Mouse (Mus musculus) gastrocnemius, postnatal 36 days (tissue): ENCODE results near the gene Rbm15. TPM values are rescaled to one million over a fixed set of nuclear protein-coding genes. Genes with fewer than 3 reads are reported as not detected.

Source experiments
- DNase-seq, 2 experiments: peaks; one replicate each; pipeline ENCODE4 v3.0.0; 2022
- intact Hi-C: fragments of 180-260 bp; cut with DNase I; formaldehyde crosslinking; loops from one replicate; pipeline ENCODE4 v1.15.1; 2025
- long read RNA-seq, 2 experiments: library from polyadenylated mRNA; stranded (forward); transcript quantifications; one replicate each; pipeline ENCODE4 v2.0.0; 2021
- total RNA-seq, 2 experiments: library from RNA; stranded (reverse); gene quantifications; 2 replicates each; pipeline ENCODE4 v1.2.3; 2021

Rbm15 gene
- 10 to 100 TPM; 17.0 to 22.1 TPM for total RNA-seq
- long read RNA-seq, experiment 1, full-length matches to known transcripts, result 4 of 9 reads
- long read RNA-seq, experiment 1, partial matches to known transcripts, result 0 of 9 reads
- long read RNA-seq, experiment 1, other reads (novel, unspliced or antisense), result 5 of 9 reads
- long read RNA-seq, experiment 2, partial matches to known transcripts, result 0 of 3 reads
- long read RNA-seq, experiment 2, other reads (novel, unspliced or antisense), result 3 of 3 reads

DNA sequence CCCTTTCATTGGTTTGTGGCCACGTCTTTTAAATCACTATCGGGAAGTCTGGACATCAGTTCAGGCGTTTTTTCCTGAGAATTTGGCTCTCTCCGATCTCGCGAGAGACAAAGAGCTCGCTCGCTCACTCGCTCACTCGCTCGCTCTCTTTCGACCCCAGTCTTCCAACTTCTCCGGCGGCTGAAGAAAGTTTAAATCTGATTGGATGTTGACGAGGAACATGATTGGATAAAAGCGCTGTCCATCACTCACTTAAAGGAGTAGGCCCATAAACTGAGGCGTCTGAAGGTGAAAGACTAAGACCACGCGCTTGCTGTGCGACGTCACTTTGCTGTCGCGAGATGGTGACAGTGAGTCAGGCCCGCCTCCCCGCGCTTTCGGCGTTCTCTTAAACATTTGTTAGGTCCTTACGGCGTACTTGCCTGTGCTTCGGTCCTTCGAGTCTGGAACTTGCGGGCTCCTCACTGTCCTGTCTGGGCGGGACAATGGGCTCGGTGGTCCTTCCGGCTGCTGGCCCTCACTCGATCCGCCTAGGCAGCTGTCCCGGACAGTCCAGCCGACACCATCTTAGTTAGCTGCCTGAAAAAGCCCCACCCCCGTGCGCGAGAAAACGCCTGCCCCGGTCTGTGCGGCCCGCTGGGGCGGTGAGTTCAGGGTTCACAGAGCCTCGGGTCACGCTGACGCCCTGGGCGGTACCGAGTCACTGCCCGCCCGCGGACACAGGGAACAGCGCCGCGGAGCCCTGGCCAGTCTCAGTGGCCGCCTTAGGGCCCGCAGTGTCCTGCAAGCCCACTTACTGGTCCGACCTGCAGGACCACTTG is at the start of gene Rbm15:
Gene Rbm15 (minus strand): TSS at position 293 of the 821 bp plus-strand sequence.
- intact Hi-C loops, result no loop called here

DNA sequence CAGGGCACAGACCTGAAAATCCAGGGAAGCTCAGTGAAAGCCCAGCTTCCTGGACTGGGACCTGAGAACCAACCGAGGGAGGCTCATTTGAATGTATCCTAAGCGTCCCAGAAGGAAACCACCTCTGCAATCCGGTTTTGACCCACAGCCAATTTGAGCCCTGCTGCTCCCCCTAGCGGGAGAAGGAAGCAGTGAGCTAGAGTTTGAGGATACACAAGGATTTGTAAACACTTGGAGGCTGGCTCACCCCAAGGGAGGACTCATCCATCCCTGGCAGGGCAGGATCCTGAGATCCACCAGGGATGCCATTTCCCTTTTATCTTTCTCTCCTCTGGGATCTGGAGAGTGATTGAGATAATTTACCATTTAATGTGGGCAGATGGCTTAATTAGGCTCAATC is 45.9 kb upstream of the Rbm15 start:
- DNase-seq, result peak; percentile 54 to 73

More for the DNA sequence above, at the start of gene Rbm15:
- DNase-seq, result peak; percentile 94 to 96

DNA sequence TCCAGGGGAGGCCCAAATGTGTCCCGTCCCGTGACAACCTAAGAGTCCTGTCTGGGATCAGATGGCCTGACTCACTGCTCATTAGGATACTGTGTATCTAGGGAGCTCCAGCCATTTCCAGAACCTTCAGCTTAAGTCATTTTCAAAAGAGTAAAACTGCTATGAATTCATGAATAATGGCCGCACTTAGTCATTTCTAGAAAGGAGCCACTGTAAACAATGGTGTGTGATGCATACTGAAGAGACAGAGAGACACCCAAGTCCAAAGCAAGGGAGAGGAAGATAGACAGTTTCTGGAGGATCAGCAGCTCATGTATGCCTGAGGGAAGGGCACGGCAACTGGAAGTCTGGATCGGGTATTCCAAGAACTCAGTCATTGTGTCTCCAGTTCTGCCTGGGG is 45.2 kb upstream of the Rbm15 start:
- intact Hi-C loops, result loop anchor here (5.0 kb wide), 1 partner anchor 84 kb away; no protein-coding TSS in a partner anchor

More for the DNA sequence above, 45.9 kb upstream of the Rbm15 start:
- intact Hi-C loops, result loop anchor here (5.0 kb wide), 1 partner anchor 83 kb away; no protein-coding TSS in a partner anchor

DNA sequence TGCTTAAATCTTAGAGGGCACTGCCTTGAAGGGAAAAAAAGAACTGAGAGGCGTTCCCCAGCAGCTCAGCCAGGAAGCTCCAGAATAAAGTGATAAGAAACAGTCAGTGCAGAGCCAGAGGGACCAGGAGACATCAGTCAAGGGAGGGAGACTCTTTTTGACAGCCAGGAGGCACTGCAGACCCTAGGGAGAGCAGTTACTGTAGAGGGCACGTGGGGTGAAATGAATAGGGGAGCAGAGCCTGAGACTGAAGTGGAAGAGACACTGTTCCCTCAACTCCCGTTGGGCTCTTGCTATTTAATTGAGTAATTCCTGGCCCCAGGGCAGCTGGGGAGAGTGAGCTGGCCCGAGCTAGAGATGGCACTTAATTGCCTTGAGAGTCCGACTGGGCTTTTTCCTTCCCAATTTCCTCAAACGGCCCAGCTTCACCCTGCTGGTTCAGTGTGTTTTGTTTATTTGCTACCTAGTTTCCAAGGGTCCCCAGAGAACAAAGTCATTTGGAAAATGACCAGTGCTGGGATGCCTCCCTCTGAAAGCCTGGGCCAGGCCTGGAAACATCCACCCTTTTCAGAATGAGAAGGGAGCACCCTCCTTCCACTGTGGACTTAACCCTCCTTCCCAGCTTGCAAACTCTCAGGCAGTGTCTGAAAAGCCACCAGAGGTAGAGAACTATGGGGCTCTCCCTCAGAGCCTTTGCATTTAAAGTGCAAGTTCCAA is 41.6 kb upstream of the Rbm15 start:
- intact Hi-C loops, result loop anchor here (5.0 kb wide), 1 partner anchor 87 kb away; no protein-coding TSS in a partner anchor
- DNase-seq, result no peak

More for the DNA sequence above, 45.2 kb upstream of the Rbm15 start:
- no peak for DNase-seq

DNA sequence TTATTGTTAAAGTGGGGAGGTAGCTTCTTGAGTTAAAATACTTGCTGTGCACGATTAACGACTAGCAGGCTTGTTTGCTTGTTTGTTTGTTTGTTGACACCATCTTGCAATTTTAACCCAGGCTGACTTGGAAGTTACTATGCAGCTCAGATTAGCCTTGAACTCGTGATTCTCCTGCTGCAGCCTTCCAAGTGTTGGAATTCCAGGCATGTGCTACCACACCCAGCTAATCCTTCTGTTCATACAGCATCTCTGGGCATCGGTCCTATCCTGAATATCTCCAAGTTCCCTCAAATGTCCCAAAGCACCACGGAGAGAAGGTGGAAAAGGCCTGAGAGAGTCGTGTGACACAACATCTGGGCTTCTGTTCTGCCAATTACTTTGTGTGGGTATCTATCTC is 35.7 kb upstream of the Rbm15 start:
- intact Hi-C loops, result no loop called here
- no peak for DNase-seq

DNA sequence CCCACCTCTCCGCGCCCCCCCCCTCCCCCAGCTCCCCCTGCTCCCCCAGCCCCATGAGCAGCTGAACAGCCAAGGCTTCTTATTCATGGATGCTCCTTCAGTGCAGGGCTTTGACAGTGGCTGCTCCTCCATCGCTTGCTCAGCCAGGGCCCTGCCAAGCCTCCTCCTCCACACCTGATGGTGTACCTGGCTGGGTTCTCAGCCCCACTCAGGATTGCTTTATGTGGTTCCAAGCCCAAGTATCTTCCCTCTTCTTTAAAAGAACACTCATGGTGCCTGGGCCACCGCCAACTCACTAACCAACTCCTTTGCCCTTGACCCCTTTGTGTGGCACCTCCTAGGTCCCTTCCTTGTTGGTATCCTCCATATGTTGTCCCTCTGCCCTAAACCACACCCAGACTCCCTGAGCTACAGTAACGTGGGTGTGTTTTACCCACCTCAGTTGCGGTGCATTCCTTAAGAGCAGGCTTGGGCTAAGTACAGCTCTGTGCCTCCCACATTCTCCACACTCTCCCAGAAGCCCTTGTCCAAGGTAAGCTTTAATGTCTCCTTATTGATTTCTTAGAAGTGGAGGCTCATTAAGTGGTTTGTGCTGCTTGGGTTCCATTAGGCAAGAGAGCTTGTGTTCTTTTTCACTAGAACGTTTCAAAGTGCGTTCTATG is 34.6 kb upstream of the Rbm15 start:
- DNase-seq, result no peak
- intact Hi-C loops, result no loop called here

DNA sequence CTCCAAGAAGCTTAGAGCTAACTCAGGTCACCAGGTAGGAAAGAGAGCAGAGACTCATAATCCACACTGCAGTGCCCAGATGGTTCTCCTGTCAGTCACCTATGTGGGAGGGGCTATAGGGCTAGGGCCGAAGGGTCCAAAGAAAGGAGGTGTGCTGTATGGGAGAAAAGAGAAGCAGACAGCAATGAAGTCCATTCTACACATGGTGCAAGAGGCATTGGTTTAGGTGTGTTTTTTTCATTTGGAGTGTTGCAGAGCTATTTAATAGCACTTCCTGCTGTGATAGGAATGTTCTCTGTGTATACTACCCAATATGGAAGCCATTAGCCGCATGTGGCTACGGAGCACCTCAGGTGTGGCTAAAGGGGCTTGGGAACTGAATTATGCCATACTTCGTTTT is 31.9 kb upstream of the Rbm15 start:
- intact Hi-C loops, result loop anchor here (2.0 kb wide), 1 partner anchor 19 kb away; no protein-coding TSS in a partner anchor
- no peak for DNase-seq

DNA sequence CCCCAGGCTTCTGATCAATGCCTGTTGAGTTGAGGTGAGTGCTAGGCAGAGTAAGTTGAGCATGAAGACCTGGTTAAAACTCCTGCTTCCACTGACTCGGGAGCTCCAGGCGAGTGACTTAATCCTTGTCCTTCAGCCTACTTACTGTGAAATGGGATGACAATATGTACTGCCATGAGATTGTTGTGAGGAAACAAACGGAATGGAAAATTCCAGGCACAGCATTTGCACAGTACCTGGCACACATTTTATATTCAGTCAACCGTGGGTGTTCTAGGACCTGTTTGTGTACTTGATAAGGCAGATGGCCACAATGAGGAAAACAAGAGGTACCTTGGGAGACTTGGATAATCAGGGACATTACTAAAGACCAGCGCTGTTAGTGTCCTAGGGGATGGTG is 29.9 kb upstream of the Rbm15 start:
- intact Hi-C loops, result no loop called here
- DNase-seq, result no peak

DNA sequence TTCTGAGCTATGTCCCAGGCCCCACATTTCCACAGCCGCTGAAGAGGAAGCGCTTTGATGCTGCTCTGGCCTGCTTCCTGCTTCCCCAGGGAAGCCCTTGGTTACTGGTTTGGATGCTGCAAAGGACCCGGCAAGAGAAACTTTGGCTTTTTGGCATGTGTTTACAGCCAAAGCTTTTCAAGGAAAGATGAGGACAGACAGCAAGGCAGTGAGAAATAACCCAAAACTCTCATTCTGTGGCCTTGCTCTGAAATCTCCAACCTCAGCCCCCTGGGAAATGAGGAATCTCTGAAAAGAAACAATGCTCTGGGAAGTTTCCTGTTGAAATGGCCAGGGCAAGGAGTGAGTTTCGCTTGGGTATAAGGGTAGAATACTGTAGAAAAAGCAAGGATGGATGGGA is 26.9 kb upstream of the Rbm15 start:
- DNase-seq, result no peak
- intact Hi-C loops, result no loop called here

DNA sequence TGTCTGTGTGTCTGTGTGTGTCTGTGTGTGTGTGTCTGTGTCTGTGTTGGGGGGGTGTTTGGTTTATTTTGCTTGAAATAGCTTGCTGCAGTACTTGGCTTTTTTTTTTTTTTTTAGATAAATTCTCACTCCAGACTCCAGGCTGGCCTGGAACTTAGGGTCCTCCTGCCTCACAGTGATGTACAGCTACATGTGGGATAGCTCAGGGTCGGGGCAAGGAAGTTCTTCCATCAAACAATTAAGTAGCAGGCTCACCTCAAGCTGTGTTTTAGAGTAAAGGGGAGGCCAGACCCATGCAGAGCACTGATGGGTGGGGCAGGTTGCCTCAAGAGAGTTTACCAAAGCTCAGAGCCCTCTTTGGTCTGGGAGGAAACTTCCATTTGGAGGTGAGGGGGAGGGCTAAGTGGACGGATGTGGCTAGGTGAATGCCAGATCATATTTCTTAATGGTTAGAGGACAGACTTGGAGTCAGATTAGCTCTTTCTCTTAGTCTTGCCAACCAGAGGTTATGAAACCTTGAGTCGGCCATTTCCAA is 24.3 kb upstream of the Rbm15 start:
- intact Hi-C loops, result loop anchor here (1.0 to 10.0 kb wide), 2 partner anchors 109 to 123 kb away; partner anchors contain the start of genes A630076J17Rik and Prok1
- no peak for DNase-seq

DNA sequence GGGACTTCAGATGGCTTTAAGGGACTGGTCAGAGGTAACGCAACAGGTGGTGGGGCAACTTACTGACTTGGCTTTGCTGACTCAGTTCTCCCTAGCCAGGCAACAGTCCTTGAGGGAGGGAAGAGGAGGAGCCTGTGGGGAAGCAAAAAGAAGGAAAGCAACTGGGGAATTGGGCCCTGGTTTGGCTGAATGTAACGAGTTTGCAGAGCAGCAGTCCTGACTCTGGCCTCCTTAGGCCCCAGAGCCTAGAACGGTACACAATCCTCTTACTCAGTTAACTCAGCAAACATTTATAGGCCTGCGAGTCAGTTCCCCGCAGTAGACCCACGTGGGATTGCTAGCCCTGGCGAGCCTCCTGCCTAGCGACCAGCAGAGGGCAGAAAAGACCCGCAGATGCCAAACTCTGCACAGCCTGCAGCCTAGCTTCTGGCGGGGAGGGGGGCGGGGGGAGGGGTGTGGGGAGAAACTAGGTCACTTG is 23.5 kb upstream of the Rbm15 start:
- peak; percentile 74 to 76 for DNase-seq
- intact Hi-C loops, result loop anchor here (1.0 to 10.0 kb wide), 2 partner anchors 109 to 122 kb away; partner anchors contain the start of genes A630076J17Rik and Prok1

DNA sequence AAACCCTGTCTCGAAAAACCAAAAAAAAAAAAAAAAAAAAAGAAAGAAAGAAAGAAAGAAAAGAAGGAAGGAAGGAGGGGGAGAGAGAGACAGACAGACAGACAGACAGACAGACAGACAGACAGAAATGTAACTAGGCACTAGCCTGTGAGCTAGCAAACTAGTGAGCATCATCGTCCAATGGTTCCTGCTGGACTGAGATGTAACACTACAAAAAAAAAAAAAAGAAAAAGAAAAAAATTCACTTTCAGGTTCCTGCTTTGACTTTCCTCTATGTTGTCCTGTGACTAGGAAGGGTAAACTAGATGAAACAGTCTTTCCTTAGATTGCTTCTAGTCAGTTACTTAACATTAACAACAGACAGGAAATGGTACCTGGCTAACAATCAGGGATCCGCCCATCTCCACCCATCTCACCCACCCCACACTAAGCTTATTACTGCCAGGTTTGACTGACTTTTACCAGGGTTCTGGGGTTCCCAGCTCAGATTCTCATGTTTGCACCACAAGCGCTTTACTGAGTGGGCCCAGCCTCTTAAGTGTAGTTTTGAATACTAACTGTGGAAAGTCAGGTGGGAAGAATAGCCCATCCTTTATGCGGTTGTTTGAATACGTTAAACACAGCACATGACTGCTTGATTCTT is 22.3 kb upstream of the Rbm15 start:
- DNase-seq, result no peak
- intact Hi-C loops, result loop anchor here (10.0 kb wide), 1 partner anchor 121 kb away; the partner anchor contains the start of genes A630076J17Rik and Prok1

DNA sequence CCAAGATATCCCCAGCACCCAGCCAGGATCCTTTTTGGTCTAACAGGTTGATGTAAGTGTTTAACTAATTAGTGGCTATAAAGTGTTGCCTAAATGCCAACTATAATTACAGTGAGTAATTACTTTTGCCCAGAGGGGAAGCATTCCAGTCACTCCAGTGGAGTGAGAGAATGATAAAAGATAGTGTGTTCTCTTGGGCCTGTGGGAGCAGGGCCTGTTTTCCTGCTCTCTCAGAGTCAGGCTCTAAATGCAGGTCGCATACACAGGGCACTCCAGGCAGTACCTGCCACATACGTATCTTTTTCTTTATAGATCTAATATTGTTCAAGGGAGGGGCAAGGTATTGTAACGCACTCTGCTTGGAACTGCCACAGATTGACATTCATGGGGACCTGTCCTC is 18.2 kb upstream of the Rbm15 start:
- intact Hi-C loops, result loop anchor here (10.0 kb wide), 1 partner anchor 117 kb away; the partner anchor contains the start of genes A630076J17Rik and Prok1
- DNase-seq, result no peak

DNA sequence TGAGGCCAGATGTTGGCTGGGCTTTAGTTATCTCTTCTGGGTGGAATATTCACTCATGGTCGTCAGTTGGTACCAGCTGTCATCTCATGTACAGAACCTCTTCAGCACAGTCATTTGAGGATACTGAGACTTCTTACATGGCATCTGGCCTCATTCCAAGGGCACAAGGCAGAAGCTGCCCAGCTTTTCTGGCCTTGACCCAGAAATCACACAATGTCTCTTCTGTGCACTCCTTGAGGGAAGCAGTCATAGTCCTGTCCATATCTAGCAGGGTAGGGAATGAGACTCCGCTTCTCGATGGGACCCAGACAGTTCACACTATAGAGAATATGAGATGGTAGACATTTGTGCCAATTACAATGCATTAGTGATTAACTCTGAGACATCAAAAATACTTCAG is 15.5 kb upstream of the Rbm15 start:
- no peak for DNase-seq
- intact Hi-C loops, result no loop called here

DNA sequence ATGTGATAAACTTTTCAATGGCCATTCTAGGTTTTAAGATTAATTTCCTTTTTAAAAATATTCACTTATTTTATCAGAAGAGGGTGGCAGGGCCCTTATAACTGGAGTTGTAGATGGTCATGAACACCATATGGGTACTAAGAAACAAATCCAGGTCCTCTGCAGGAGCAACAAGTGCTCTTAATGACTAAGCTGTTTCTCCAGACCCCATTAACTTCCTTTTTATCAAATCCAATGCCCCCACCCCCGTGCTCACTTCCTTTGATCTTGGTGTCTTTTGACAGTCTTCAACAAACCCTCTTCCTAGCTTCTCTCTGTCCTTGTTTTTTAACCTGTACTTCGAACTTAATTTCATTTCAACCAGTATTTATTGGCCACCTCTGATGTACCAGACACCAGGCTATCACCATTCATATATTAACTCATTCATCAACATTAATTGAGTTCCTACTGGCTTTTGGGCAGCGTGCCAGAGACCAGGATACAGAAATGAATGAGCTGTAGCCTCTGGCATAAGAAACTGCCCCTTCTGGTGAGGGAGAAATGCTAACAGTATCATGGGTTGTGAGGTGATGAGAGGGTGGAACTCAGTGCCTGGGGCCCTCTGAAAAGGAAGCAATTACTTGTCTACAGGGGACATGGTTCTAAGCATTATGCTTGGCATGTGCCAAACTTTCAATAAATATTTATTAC is 11.7 kb upstream of the Rbm15 start:
- no peak for DNase-seq
- intact Hi-C loops, result no loop called here

DNA sequence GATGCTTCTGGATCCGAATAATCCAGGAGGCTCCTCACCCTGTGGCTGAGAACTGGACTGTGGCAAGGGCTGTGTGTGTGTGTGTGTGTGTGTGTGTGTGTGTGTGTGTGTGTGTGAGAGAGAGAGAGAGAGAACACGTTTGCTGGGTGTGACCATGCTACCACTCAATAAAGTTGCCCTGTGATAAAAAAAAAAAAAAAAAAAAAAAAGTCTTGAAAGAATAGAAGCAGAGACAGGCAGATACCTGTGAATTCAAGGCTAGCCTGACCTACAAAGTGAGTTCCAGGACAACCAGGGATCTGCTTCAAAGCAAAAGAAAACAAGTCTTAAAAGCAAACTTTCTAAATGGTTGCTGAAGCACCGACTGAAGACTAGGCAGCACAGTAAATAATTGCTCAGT is 10.5 kb upstream of the Rbm15 start:
- intact Hi-C loops, result no loop called here
- DNase-seq, result no peak

DNA sequence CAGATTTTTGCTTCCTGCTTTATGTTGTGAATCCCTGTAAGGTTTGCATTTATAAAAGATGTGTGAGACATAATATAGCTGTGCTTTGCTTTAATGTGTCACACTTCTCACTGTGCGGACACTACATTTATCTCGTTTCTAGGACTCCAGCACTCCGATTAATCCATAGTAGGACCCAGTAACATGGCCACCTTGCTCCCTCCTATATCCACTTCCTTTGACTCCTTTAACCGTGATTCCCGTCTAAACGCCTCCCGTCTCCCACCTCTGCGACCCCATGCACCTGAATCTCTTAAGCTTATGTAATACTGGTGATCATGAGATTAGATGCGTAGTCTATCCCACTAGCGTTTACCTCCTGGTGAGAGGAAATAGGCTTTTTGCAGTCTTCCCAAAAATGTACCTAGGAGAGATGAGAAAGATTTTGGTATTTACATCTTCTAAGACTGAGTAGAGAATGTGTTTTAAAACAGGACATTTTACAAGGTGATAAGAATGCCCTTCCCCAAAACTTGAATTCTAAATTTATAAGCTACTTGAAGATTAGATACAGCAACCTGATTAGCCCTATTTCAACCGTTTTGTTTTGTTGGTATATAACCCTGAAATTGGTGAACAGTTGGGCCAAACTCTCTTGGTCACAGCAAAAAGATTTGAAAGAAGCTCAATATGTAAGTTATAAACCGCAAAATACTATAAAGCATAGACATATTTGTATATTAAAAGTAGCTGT is 895 bp upstream of the Rbm15 start:
- intact Hi-C loops, result no loop called here
- no peak for DNase-seq

DNA sequence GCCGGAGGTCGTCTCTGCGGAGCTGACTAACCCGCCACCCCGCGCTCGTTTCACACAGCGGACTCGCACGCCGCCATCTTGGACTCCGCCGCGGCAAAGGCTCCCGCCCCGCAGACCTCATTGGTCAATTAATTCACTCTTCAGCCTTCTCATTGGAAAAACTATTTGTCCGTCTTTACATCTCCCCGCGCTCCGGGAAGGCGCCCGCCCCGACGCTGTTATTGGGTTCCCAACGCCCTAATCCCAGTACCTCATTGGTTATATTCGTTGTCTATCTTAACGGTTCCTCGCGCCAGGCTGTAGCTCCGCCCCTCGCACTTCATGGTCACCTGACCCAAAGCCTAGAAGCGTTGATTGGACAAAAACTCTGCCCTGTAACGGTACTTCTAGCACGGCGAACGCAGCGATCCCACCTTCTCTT is 503 bp downstream of the Rbm15 start:
- intact Hi-C loops, result no loop called here
- peak; percentile 90 to 92 for DNase-seq
